Mouse (Mus musculus): ENCODE results near the gene Lifr. TPM values are rescaled to one million over a fixed set of nuclear protein-coding genes. Genes with fewer than 3 reads are reported as not detected.

The Lifr gene
- polyA plus RNA-seq, 1 experiment from 2014 or later: 2.0 TPM

DNA sequence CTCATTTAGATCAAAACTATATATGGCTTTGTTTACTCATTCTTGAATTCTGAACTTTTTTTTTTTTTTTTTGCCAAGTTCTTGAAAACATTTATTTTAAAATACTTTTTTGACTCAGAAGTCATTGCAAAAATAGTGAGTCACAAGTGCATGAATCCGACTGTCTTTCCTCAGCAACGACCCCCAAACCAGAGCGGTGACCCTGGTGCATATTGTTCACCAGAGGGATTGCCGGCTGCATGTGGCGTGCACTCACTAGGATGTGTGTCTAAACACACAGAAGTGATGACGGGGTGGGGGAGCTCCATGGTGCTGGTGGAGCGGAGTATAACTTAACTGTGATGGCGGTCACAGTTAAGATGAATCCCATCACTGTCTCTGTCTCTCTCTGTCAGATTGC lies 83.4 kb downstream of the Lifr start:
- H3K36me3 ChIP-seq (ENCODE audit: inconsistent target): no peaks in the 10 kb centered on the region
- no peak overlapping the region for H3K27ac ChIP-seq
- no peaks in the 10 kb centered on the region for H3K79me2 ChIP-seq (ENCODE audit: inconsistent target)
- 93% methylated on average over 8 of the region's 8 CpGs for WGBS (ENCODE audit: missing documents)
- no peak overlapping the region for H3K4me3 ChIP-seq (ENCODE audit: inconsistent target)

GRCm38 (mm10) chr15:7180576-7180975 lies 90.2 kb downstream of the Lifr start:
- H3K4me3 ChIP-seq (ENCODE audit: inconsistent target): no peak overlapping the region

GRCm38 (mm10) chr15:7187682-7188081 lies 97.3 kb downstream of the Lifr start:
- Histone ChIP-seq H3K4me3 (ENCODE audit: inconsistent target) (no peak overlapping the region), H3K36me3 (ENCODE audit: inconsistent target) (no peaks in the 10 kb centered on the region), H3K27ac (no peak overlapping the region), H3K79me2 (ENCODE audit: inconsistent target) (no peaks in the 10 kb centered on the region)
- 85% methylated on average over 6 of the region's 6 CpGs for WGBS (ENCODE audit: missing documents)

More at GRCm38 (mm10) chr15:7180576-7180975, 90.2 kb downstream of the Lifr start:
- Histone ChIP-seq H3K27ac (no peak overlapping the region), H3K36me3 (ENCODE audit: inconsistent target) (no peaks in the 10 kb centered on the region), H3K79me2 (ENCODE audit: inconsistent target) (no peaks in the 10 kb centered on the region)
- 89% methylated on average over 6 of the region's 6 CpGs for WGBS (ENCODE audit: missing documents)

DNA sequence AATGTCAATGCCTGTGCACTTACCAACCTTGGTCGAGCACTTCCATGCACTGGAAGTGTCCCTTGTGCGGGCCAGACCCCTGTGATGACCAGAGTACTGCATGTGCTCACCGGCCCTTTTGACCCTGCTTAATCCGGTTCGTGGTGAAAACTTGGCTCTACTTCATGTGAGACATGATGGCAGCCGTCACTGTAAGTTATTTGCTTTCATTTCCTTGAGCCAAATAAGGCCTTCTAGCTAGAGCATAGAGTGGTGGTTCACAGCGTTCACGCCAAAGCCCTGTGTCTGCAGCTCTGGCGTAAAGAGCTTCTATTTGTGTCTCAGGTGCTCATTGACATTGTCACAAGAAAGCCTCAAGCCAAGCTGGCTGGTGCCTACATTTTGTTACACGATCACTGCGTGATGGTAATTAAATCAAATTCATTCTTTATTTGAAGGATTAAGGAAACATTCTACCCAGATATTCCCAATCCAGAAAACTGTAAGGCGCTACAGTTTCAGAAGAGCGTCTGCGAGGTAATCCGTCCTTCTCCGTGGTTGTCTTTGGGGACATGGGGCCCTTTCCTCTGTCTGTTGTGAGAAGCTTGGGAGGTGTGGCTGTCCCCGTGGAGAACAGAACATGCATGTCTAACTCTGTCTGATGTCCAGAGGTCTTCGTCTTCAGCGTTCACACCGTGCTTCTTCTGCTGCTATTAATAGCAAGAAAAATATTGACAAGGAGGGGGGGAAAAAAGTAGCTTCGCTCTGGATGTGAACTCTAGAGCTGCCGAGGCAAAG lies 99.5 kb downstream of the Lifr start:
- Histone ChIP-seq H3K36me3 (ENCODE audit: inconsistent target) (no peaks in the 10 kb centered on the region), H3K27ac (no peak overlapping the region), H3K4me3 (ENCODE audit: inconsistent target) (no peak overlapping the region), H3K79me2 (ENCODE audit: inconsistent target) (no peaks in the 10 kb centered on the region)
- WGBS (ENCODE audit: missing documents): 94% methylated on average over 22 of the region's 22 CpGs

- 95% methylated on average over 4 of the region's 4 CpGs for WGBS (ENCODE audit: missing documents)
- no peaks in the 10 kb centered on the region for H3K36me3 ChIP-seq (ENCODE audit: inconsistent target)
- no peak overlapping the region for H3K27ac ChIP-seq
- H3K79me2 ChIP-seq (ENCODE audit: inconsistent target): no peaks in the 10 kb centered on the region
- no peak overlapping the region for H3K4me3 ChIP-seq (ENCODE audit: inconsistent target)
Measured at GRCm38 (mm10) chr15:7191074-7191473, 100.7 kb downstream of the Lifr start.

- no peak overlapping the region for H3K4me3 ChIP-seq (ENCODE audit: inconsistent target)
- H3K36me3 ChIP-seq (ENCODE audit: inconsistent target): no peaks in the 10 kb centered on the region
- no peaks in the 10 kb centered on the region for H3K79me2 ChIP-seq (ENCODE audit: inconsistent target)
- no peak overlapping the region for H3K27ac ChIP-seq
- WGBS (ENCODE audit: missing documents): 90% methylated on average over 2 of the region's 2 CpGs
Measured at GRCm38 (mm10) chr15:7192582-7192981, 102.2 kb downstream of the Lifr start.

- H3K79me2 ChIP-seq (ENCODE audit: inconsistent target): no peaks in the 10 kb centered on the region
- no peak overlapping the region for H3K27ac ChIP-seq
- WGBS (ENCODE audit: missing documents): 71% methylated on average over 12 of the region's 13 CpGs
- H3K4me3 ChIP-seq (ENCODE audit: inconsistent target): no peak overlapping the region
- H3K36me3 ChIP-seq (ENCODE audit: inconsistent target): no peaks in the 10 kb centered on the region
Measured at GRCm38 (mm10) chr15:7194147-7194720, 103.8 kb downstream of the Lifr start.

DNA sequence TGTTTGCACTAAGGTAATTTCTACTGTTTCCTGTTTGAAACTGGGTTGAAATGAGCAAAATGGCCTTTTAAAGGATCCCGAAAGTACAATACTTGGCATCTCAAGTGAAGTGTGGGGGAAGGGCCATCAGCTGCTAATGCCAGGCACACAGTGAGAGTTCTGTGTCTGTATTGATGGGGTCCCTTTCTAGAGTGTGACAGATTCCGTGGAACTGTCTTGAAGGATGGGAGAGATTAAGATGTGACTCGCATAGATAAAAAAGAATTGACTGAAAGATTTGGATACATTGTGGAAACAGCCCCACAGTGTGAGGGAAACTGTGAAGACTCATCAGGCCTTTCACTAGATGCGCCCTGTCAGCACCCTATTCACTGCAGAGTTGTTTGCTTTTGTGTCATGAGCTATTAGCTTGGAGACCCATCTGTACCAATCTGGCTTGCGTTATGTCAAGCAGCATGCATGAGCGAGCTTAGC lies 104.4 kb downstream of the Lifr start:
- no peak overlapping the region for H3K4me3 ChIP-seq (ENCODE audit: inconsistent target)
- WGBS (ENCODE audit: missing documents): 87% methylated on average over 6 of the region's 6 CpGs
- no peaks in the 10 kb centered on the region for H3K79me2 ChIP-seq (ENCODE audit: inconsistent target)
- no peak overlapping the region for H3K27ac ChIP-seq
- no peaks in the 10 kb centered on the region for H3K36me3 ChIP-seq (ENCODE audit: inconsistent target)

GRCm38 (mm10) chr15:7197652-7198445 lies 107.4 kb downstream of the Lifr start:
- 85% methylated on average over 3 of the region's 3 CpGs for WGBS (ENCODE audit: missing documents)
- Histone ChIP-seq H3K4me3 (ENCODE audit: inconsistent target) (no peak overlapping the region), H3K36me3 (ENCODE audit: inconsistent target) (no peaks in the 10 kb centered on the region), H3K79me2 (ENCODE audit: inconsistent target) (no peaks in the 10 kb centered on the region), H3K27ac (no peak overlapping the region)

- H3K79me2 ChIP-seq (ENCODE audit: inconsistent target): no peaks in the 10 kb centered on the region
Measured at GRCm38 (mm10) chr15:7198816-7199215, 108.4 kb downstream of the Lifr start.

DNA sequence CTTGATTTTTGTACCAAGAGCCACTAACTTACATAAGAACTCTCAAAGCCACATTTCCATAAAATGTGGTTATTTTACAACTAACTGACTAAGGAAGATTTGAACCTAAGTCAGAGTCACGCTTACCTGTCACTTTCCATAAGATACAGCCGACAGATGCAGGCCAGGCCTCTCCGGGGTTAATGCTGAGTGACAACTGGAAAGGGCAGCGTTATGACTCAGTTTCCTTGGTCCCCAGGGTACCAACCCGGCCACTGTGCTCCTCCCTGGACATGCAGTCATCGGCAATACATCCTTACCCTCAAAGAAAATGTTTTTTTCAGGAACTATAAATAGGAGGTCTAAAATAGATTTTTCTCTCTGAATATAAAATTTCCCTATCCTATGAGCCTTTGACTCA lies 109.9 kb downstream of the Lifr start:
- Histone ChIP-seq H3K79me2 (ENCODE audit: inconsistent target) (no peaks in the 10 kb centered on the region), H3K36me3 (ENCODE audit: inconsistent target) (no peaks in the 10 kb centered on the region), H3K27ac (no peak overlapping the region), H3K4me3 (ENCODE audit: inconsistent target) (no peak overlapping the region)
- 76% methylated on average over 6 of the region's 6 CpGs for WGBS (ENCODE audit: missing documents)

More at GRCm38 (mm10) chr15:7198816-7199215, 108.4 kb downstream of the Lifr start:
- Histone ChIP-seq H3K36me3 (ENCODE audit: inconsistent target) (no peaks in the 10 kb centered on the region), H3K27ac (no peak overlapping the region), H3K4me3 (ENCODE audit: inconsistent target) (no peak overlapping the region)
- 69% methylated on average over 2 of the region's 2 CpGs for WGBS (ENCODE audit: missing documents)

- 81% methylated on average over 9 of the region's 9 CpGs for WGBS (ENCODE audit: missing documents)
- no peaks in the 10 kb centered on the region for H3K79me2 ChIP-seq (ENCODE audit: inconsistent target)
- no peak overlapping the region for H3K27ac ChIP-seq
- no peaks in the 10 kb centered on the region for H3K36me3 ChIP-seq (ENCODE audit: inconsistent target)
- no peak overlapping the region for H3K4me3 ChIP-seq (ENCODE audit: inconsistent target)
Measured at GRCm38 (mm10) chr15:7201421-7202380, 111.3 kb downstream of the Lifr start.

DNA sequence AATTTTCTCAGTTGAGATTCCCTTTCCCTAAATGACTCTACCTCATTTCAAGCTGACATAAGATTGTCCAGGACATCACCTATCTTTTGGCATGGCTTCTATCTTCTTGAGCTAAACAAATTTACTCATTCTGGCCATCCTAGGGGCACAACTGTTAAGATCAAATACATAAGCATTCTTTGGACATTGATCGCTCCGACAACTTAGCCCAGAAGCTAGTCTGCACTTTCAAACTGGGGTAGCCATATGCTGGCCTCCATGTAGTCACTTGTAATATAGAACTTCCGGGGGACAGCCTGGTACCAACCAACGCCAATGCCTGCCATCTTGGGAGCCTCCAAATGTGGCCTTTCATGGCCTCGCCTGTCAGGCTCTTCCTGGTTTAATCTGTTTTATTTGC lies 112.6 kb downstream of the Lifr start:
- Histone ChIP-seq H3K79me2 (ENCODE audit: inconsistent target) (no peaks in the 10 kb centered on the region), H3K27ac (no peak overlapping the region), H3K4me3 (ENCODE audit: inconsistent target) (no peak overlapping the region), H3K36me3 (ENCODE audit: inconsistent target) (no peaks in the 10 kb centered on the region)
- WGBS (ENCODE audit: missing documents): 97% methylated on average over 5 of the region's 5 CpGs
